Mouse (Mus musculus): ENCODE data around the gene Tbccd1. TPM values are rescaled to one million over a fixed set of nuclear protein-coding genes. Genes with fewer than 3 reads are reported as not detected.

The Tbccd1 gene
- polyA plus RNA-seq, 1 experiment from 2014 or later = 20.1 TPM

GRCm38 (mm10) chr16:22888835-22889234 is 31.4 kb upstream of the Tbccd1 start:
- H3K27me3 ChIP-seq (replicated peaks; ENCODE audit: control insufficient read depth, insufficient read depth, low read length) = no peaks in the 10 kb centered on the region
- no peak overlapping the region for H3K4me2 ChIP-seq (ENCODE audit: low read length)
- ATAC-seq = no peak
- WGBS = 64% methylated on average over 4 of the region's 4 CpGs
- H3K9ac ChIP-seq (ENCODE audit: low read depth, low read length) = no peak overlapping the region
- H3K4me1 ChIP-seq (ENCODE audit: control insufficient read depth, insufficient read depth, low read depth, low read length) = no peaks in the 10 kb centered on the region
- H3K4me3 ChIP-seq (ENCODE audit: low read length) = no peak overlapping the region
- no peaks in the 10 kb centered on the region for H3K36me3 ChIP-seq (ENCODE audit: control insufficient read depth, insufficient read depth, low read length)
- no peak overlapping the region for H3K27ac ChIP-seq (ENCODE audit: low read depth, low read length)
- H3K9me3 ChIP-seq (ENCODE audit: control insufficient read depth, low read length) = no peaks in the 10 kb centered on the region

GRCm38 (mm10) chr16:22886726-22887125 is 29.3 kb upstream of the Tbccd1 start:
- H3K27me3 ChIP-seq (replicated peaks; ENCODE audit: control insufficient read depth, insufficient read depth, low read length) = no peaks in the 10 kb centered on the region
- no peak overlapping the region for H3K4me3 ChIP-seq (ENCODE audit: low read length)
- WGBS = 81% methylated on average over 3 of the region's 3 CpGs
- no peak overlapping the region for H3K27ac ChIP-seq (ENCODE audit: low read depth, low read length)
- no peak for ATAC-seq
- H3K9ac ChIP-seq (ENCODE audit: low read depth, low read length) = no peak overlapping the region
- H3K9me3 ChIP-seq (ENCODE audit: control insufficient read depth, low read length) = no peaks in the 10 kb centered on the region
- no peaks in the 10 kb centered on the region for H3K36me3 ChIP-seq (ENCODE audit: control insufficient read depth, insufficient read depth, low read length)
- H3K4me2 ChIP-seq (ENCODE audit: low read length) = no peak overlapping the region
- H3K4me1 ChIP-seq (ENCODE audit: control insufficient read depth, insufficient read depth, low read depth, low read length) = no peaks in the 10 kb centered on the region

GRCm38 (mm10) chr16:22885356-22885755 is 27.9 kb upstream of the Tbccd1 start:
- no peak for ATAC-seq
- Histone ChIP-seq H3K4me1 (ENCODE audit: control insufficient read depth, insufficient read depth, low read depth, low read length) (no peaks in the 10 kb centered on the region), H3K4me2 (ENCODE audit: low read length) (no peak overlapping the region), H3K9ac (ENCODE audit: low read depth, low read length) (no peak overlapping the region), H3K36me3 (ENCODE audit: control insufficient read depth, insufficient read depth, low read length) (no peaks in the 10 kb centered on the region), H3K27ac (ENCODE audit: low read depth, low read length) (no peak overlapping the region), H3K4me3 (ENCODE audit: low read length) (no peak overlapping the region), H3K9me3 (ENCODE audit: control insufficient read depth, low read length) (no peaks in the 10 kb centered on the region), H3K27me3 (replicated peaks; ENCODE audit: control insufficient read depth, insufficient read depth, low read length) (no peaks in the 10 kb centered on the region)
- WGBS = 54% methylated on average over 4 of the region's 4 CpGs

GRCm38 (mm10) chr16:22883441-22883840 is 26.0 kb upstream of the Tbccd1 start:
- Histone ChIP-seq H3K27ac (ENCODE audit: low read depth, low read length) (no peak overlapping the region), H3K36me3 (ENCODE audit: control insufficient read depth, insufficient read depth, low read length) (no peaks in the 10 kb centered on the region), H3K9ac (ENCODE audit: low read depth, low read length) (no peak overlapping the region), H3K4me3 (ENCODE audit: low read length) (no peak overlapping the region), H3K27me3 (replicated peaks; ENCODE audit: control insufficient read depth, insufficient read depth, low read length) (no peaks in the 10 kb centered on the region), H3K4me1 (ENCODE audit: control insufficient read depth, insufficient read depth, low read depth, low read length) (no peaks in the 10 kb centered on the region), H3K4me2 (ENCODE audit: low read length) (no peak overlapping the region), H3K9me3 (ENCODE audit: control insufficient read depth, low read length) (no peaks in the 10 kb centered on the region)
- 84% methylated on average over 5 of the region's 5 CpGs for WGBS
- ATAC-seq = no peak

- H3K4me1 ChIP-seq (ENCODE audit: control insufficient read depth, insufficient read depth, low read depth, low read length) = no peaks in the 10 kb centered on the region
- H3K27ac ChIP-seq (ENCODE audit: low read depth, low read length) = no peak overlapping the region
- WGBS = 79% methylated on average over 4 of the region's 4 CpGs
- no peak overlapping the region for H3K9ac ChIP-seq (ENCODE audit: low read depth, low read length)
- no peaks in the 10 kb centered on the region for H3K9me3 ChIP-seq (ENCODE audit: control insufficient read depth, low read length)
- ATAC-seq = no peak
- no peak overlapping the region for H3K4me2 ChIP-seq (ENCODE audit: low read length)
- no peaks in the 10 kb centered on the region for H3K27me3 ChIP-seq (replicated peaks; ENCODE audit: control insufficient read depth, insufficient read depth, low read length)
- H3K4me3 ChIP-seq (ENCODE audit: low read length) = no peak overlapping the region
- no peaks in the 10 kb centered on the region for H3K36me3 ChIP-seq (ENCODE audit: control insufficient read depth, insufficient read depth, low read length)
Observed at GRCm38 (mm10) chr16:22881487-22881886, 24.0 kb upstream of the Tbccd1 start.

GRCm38 (mm10) chr16:22880900-22881299 is 23.4 kb upstream of the Tbccd1 start:
- no peak overlapping the region for H3K9ac ChIP-seq (ENCODE audit: low read depth, low read length)
- H3K36me3 ChIP-seq (ENCODE audit: control insufficient read depth, insufficient read depth, low read length) = no peaks in the 10 kb centered on the region
- H3K27ac ChIP-seq (ENCODE audit: low read depth, low read length) = no peak overlapping the region
- H3K9me3 ChIP-seq (ENCODE audit: control insufficient read depth, low read length) = no peaks in the 10 kb centered on the region
- no peaks in the 10 kb centered on the region for H3K27me3 ChIP-seq (replicated peaks; ENCODE audit: control insufficient read depth, insufficient read depth, low read length)
- 21% methylated on average over 6 of the region's 6 CpGs for WGBS
- H3K4me3 ChIP-seq (ENCODE audit: low read length) = no peak overlapping the region
- no peak overlapping the region for H3K4me2 ChIP-seq (ENCODE audit: low read length)
- H3K4me1 ChIP-seq (ENCODE audit: control insufficient read depth, insufficient read depth, low read depth, low read length) = no peaks in the 10 kb centered on the region
- ATAC-seq = 0 out of 2 replicates have a peak, but pooled peaks have one; percentile 43

- Histone ChIP-seq H3K4me3 (ENCODE audit: low read length) (no peak overlapping the region), H3K4me1 (ENCODE audit: control insufficient read depth, insufficient read depth, low read depth, low read length) (no peaks in the 10 kb centered on the region), H3K36me3 (ENCODE audit: control insufficient read depth, insufficient read depth, low read length) (no peaks in the 10 kb centered on the region), H3K27me3 (replicated peaks; ENCODE audit: control insufficient read depth, insufficient read depth, low read length) (no peaks in the 10 kb centered on the region), H3K27ac (ENCODE audit: low read depth, low read length) (no peak overlapping the region), H3K9ac (ENCODE audit: low read depth, low read length) (no peak overlapping the region), H3K9me3 (ENCODE audit: control insufficient read depth, low read length) (no peaks in the 10 kb centered on the region), H3K4me2 (ENCODE audit: low read length) (no peak overlapping the region)
- 59% methylated on average over 7 of the region's 7 CpGs for WGBS
- no peak for ATAC-seq
Observed at GRCm38 (mm10) chr16:22879945-22880595, 22.6 kb upstream of the Tbccd1 start.

- Histone ChIP-seq H3K9me3 (ENCODE audit: control insufficient read depth, low read length) (no peaks in the 10 kb centered on the region), H3K27ac (ENCODE audit: low read depth, low read length) (no peak overlapping the region), H3K4me1 (ENCODE audit: control insufficient read depth, insufficient read depth, low read depth, low read length) (no peaks in the 10 kb centered on the region), H3K4me3 (ENCODE audit: low read length) (no peak overlapping the region), H3K27me3 (replicated peaks; ENCODE audit: control insufficient read depth, insufficient read depth, low read length) (no peaks in the 10 kb centered on the region), H3K4me2 (ENCODE audit: low read length) (no peak overlapping the region), H3K36me3 (ENCODE audit: control insufficient read depth, insufficient read depth, low read length) (0 out of 2 replicates have a peak, but pooled peaks cover under 1% of the 10 kb centered on the region), H3K9ac (ENCODE audit: low read depth, low read length) (no peak overlapping the region)
- no peak for ATAC-seq
- WGBS = 83% methylated on average over 7 of the region's 7 CpGs
Observed at GRCm38 (mm10) chr16:22878716-22879115, 21.2 kb upstream of the Tbccd1 start.

GRCm38 (mm10) chr16:22877660-22878390 is 20.4 kb upstream of the Tbccd1 start:
- Histone ChIP-seq H3K27me3 (replicated peaks; ENCODE audit: control insufficient read depth, insufficient read depth, low read length) (no peaks in the 10 kb centered on the region), H3K4me1 (ENCODE audit: control insufficient read depth, insufficient read depth, low read depth, low read length) (no peaks in the 10 kb centered on the region), H3K9ac (ENCODE audit: low read depth, low read length) (no peak overlapping the region), H3K4me2 (ENCODE audit: low read length) (no peak overlapping the region), H3K36me3 (ENCODE audit: control insufficient read depth, insufficient read depth, low read length) (0 out of 2 replicates have a peak, but pooled peaks cover 3% of the 10 kb centered on the region), H3K27ac (ENCODE audit: low read depth, low read length) (no peak overlapping the region), H3K4me3 (ENCODE audit: low read length) (no peak overlapping the region), H3K9me3 (ENCODE audit: control insufficient read depth, low read length) (no peaks in the 10 kb centered on the region)
- 61% methylated on average over 11 of the region's 11 CpGs for WGBS
- ATAC-seq = no peak; the same call in 1 of the 2 replicates
